Mouse (Mus musculus): ENCODE data around the gene Fkbp15. TPM values are rescaled to one million over a fixed set of nuclear protein-coding genes. Genes with fewer than 3 reads are reported as not detected.

Gene Fkbp15
- polyA plus RNA-seq, 1 experiment from 2014 or later, result 24.1 TPM

Other genes with a start within 250 kb of the Fkbp15 start
- gene Mup21, start 209.7 kb downstream of the Fkbp15 start, polyA plus RNA-seq (2014; fragmentation: Nextera tagmentation; extraction: Ambion mirVana), result not detected in 2 replicates
- 38.7 and 40.8 TPM in 2 replicates for gene Zfp37, start 129.5 kb downstream of the Fkbp15 start, polyA plus RNA-seq (2014; fragmentation: Nextera tagmentation; extraction: Ambion mirVana)
- gene Slc31a2, start 98.0 kb downstream of the Fkbp15 start, polyA plus RNA-seq (2014; fragmentation: Nextera tagmentation; extraction: Ambion mirVana), result 10.9 and 17.5 TPM in 2 replicates
- gene Slc31a1, start 179 bp upstream of the Fkbp15 start, polyA plus RNA-seq (2014; fragmentation: Nextera tagmentation; extraction: Ambion mirVana), result 26.3 and 32.1 TPM in 2 replicates
- gene Cdc26, start 48.1 kb upstream of the Fkbp15 start, polyA plus RNA-seq (2014; fragmentation: Nextera tagmentation; extraction: Ambion mirVana), result 77.1 and 85.8 TPM in 2 replicates
- gene Prpf4, start 48.2 kb upstream of the Fkbp15 start, polyA plus RNA-seq (2014; fragmentation: Nextera tagmentation; extraction: Ambion mirVana), result 15.3 and 18.4 TPM in 2 replicates
- 0.19 TPM in 1 of 2 replicates, not detected in the other for gene Rnf183, start 74.7 kb upstream of the Fkbp15 start, polyA plus RNA-seq (2014; fragmentation: Nextera tagmentation; extraction: Ambion mirVana)
- gene Wdr31, start 110.3 kb upstream of the Fkbp15 start, polyA plus RNA-seq (2014; fragmentation: Nextera tagmentation; extraction: Ambion mirVana), result 10.2 and 11.8 TPM in 2 replicates
- gene Bspry, start 119.5 kb upstream of the Fkbp15 start, polyA plus RNA-seq (2014; fragmentation: Nextera tagmentation; extraction: Ambion mirVana), result 0.60 and 0.91 TPM in 2 replicates
- 13.6 and 15.6 TPM in 2 replicates for gene Hdhd3, start 142.9 kb upstream of the Fkbp15 start, polyA plus RNA-seq (2014; fragmentation: Nextera tagmentation; extraction: Ambion mirVana)
- gene Alad, start 159.4 kb upstream of the Fkbp15 start, polyA plus RNA-seq (2014; fragmentation: Nextera tagmentation; extraction: Ambion mirVana), result 69.9 and 79.0 TPM in 2 replicates
- 50.7 and 52.7 TPM in 2 replicates for gene Pole3, start 164.5 kb upstream of the Fkbp15 start, polyA plus RNA-seq (2014; fragmentation: Nextera tagmentation; extraction: Ambion mirVana)
- gene 4933430I17Rik, start 164.8 kb upstream of the Fkbp15 start, polyA plus RNA-seq (2014; fragmentation: Nextera tagmentation; extraction: Ambion mirVana), result 1.2 and 1.3 TPM in 2 replicates
- 30.1 and 32.5 TPM in 2 replicates for gene Rgs3, start 199.3 kb upstream of the Fkbp15 start, polyA plus RNA-seq (2014; fragmentation: Nextera tagmentation; extraction: Ambion mirVana)